Mouse (Mus musculus) neural tube, embryonic 11.5 days (tissue): ENCODE results near the gene Agpat4. TPM values are rescaled to one million over a fixed set of nuclear protein-coding genes. Genes with fewer than 3 reads are reported as not detected.
A peak's percentile ranks its signal among the peaks of the same experiment; 100 is the strongest.

Source experiments
- ATAC-seq: fragments of 200-750 bp; cut with Nextera tagmentation; 2 replicates; pipeline ENCODE4 v1.8.0; 2017; ENCODE audit warnings: moderate number of reproducible peaks, mild to moderate bottlenecking, moderate TSS enrichment, moderate library complexity; ENCODE audit not compliant: insufficient read depth, low FRiP score, low TSS enrichment
- DNase-seq: peaks from one replicate; pipeline ENCODE4 v3.0.0-alpha.2; 2015; ENCODE audit warnings: low spot score
- H3K27ac ChIP-seq: fragments of 300-500 bp; sonication (generic); 2 replicates; pipeline ENCODE4 v1.5.1; 2014; ENCODE audit warnings: low read depth, mild to moderate bottlenecking, low read length
- H3K27me3 ChIP-seq: fragments of 300-500 bp; sonication (generic); 2 replicates; pipeline ENCODE4 v1.6.1; 2014; ENCODE audit warnings: mild to moderate bottlenecking, low read length, mixed read lengths; ENCODE audit not compliant: control insufficient read depth, insufficient read depth
- H3K36me3 ChIP-seq: fragments of 300-500 bp; sonication (generic); 2 replicates; pipeline ENCODE4 v1.6.1; 2014; ENCODE audit warnings: mild to moderate bottlenecking, low read length, moderate library complexity, mixed read lengths; ENCODE audit not compliant: control insufficient read depth, insufficient read depth
- H3K4me1 ChIP-seq: fragments of 300-500 bp; sonication (generic); 2 replicates; pipeline ENCODE4 v1.6.1; 2014; ENCODE audit warnings: low read length, mixed read lengths; ENCODE audit not compliant: control insufficient read depth, insufficient read depth
- H3K4me2 ChIP-seq: fragments of 300-500 bp; sonication (generic); 2 replicates; pipeline ENCODE4 v1.6.1; 2014; ENCODE audit warnings: low read depth, mild to moderate bottlenecking, moderate library complexity
- H3K4me3 ChIP-seq: fragments of 300-500 bp; sonication (generic); 2 replicates; pipeline ENCODE4 v1.5.1; 2014; ENCODE audit warnings: low read depth, low read length
- H3K9ac ChIP-seq: fragments of 300-500 bp; sonication (generic); 2 replicates; pipeline ENCODE4 v1.6.1; 2014; ENCODE audit warnings: mild to moderate bottlenecking, low read length
- H3K9me3 ChIP-seq: fragments of 300-500 bp; sonication (generic); 2 replicates; pipeline ENCODE4 v1.6.1; 2016; ENCODE audit warnings: low read length; ENCODE audit not compliant: control insufficient read depth
- WGBS: fragments of 180-500 bp; shearing (Covaris S2); extraction: QIAGEN DNeasy Blood & Tissue Kit; methylation state at CpG from one replicate; pipeline ENCODE4 v1.1.7; 2014; 5-methylcytosine and 5-hydroxymethylcytosine counted together
- polyA plus RNA-seq: library from polyadenylated mRNA; unstranded; fragments of >200 nt; fragmentation: Nextera tagmentation; extraction: Ambion mirVana; gene quantifications from 2 replicates; pipeline ENCODE4 v1.2.1, GENCODE M21; 2014

The Agpat4 gene
- polyA plus RNA-seq, 1 experiment from 2014 or later, result 26.0 TPM

GRCm38 (mm10) chr17:12226551-12226950, 108.0 kb downstream of the Agpat4 start:
- no peaks in the 10 kb centered on the region for H3K4me1 ChIP-seq
- H3K4me2 ChIP-seq, result no peak overlapping the region
- H3K36me3 ChIP-seq, result peaks cover 7% of the 10 kb centered on the region
- no peak overlapping the region for H3K27ac ChIP-seq
- ATAC-seq (no peak), DNase-seq (peak; percentile 53)
- 58% methylated on average over 12 of the region's 12 CpGs for WGBS
- no peak overlapping the region for H3K4me3 ChIP-seq
- no peaks in the 10 kb centered on the region for H3K27me3 ChIP-seq
- H3K9ac ChIP-seq, result no peak overlapping the region
- H3K9me3 ChIP-seq, result no peaks in the 10 kb centered on the region

GRCm38 (mm10) chr17:12228001-12228400, 109.5 kb downstream of the Agpat4 start:
- H3K4me3 ChIP-seq, result no peak overlapping the region
- H3K9me3 ChIP-seq, result no peaks in the 10 kb centered on the region
- H3K4me1 ChIP-seq, result no peaks in the 10 kb centered on the region
- DNase-seq, result no peak
- H3K4me2 ChIP-seq, result no peak overlapping the region
- H3K27me3 ChIP-seq, result no peaks in the 10 kb centered on the region
- ATAC-seq, result no peak
- H3K27ac ChIP-seq, result no peak overlapping the region
- no peak overlapping the region for H3K9ac ChIP-seq
- WGBS, result 84% methylated on average over 10 of the region's 10 CpGs
- H3K36me3 ChIP-seq, result peaks cover 9% of the 10 kb centered on the region

- Histone ChIP-seq H3K4me3 (no peak overlapping the region), H3K36me3 (peaks cover 9% of the 10 kb centered on the region), H3K4me1 (no peaks in the 10 kb centered on the region), H3K9ac (no peak overlapping the region), H3K27me3 (no peaks in the 10 kb centered on the region), H3K27ac (no peak overlapping the region), H3K9me3 (no peaks in the 10 kb centered on the region), H3K4me2 (no peak overlapping the region)
- no peak for ATAC-seq
- WGBS, result 95% methylated on average over 7 of the region's 7 CpGs
- no peak for DNase-seq
Measured at GRCm38 (mm10) chr17:12228471-12228870, 110.0 kb downstream of the Agpat4 start.

- peaks cover 9% of the 10 kb centered on the region for H3K36me3 ChIP-seq
- no peak for ATAC-seq
- no peaks in the 10 kb centered on the region for H3K4me1 ChIP-seq
- WGBS, result 92% methylated on average over 9 of the region's 9 CpGs
- no peaks in the 10 kb centered on the region for H3K27me3 ChIP-seq
- DNase-seq, result no peak
- no peak overlapping the region for H3K4me2 ChIP-seq
- no peak overlapping the region for H3K27ac ChIP-seq
- no peak overlapping the region for H3K9ac ChIP-seq
- H3K9me3 ChIP-seq, result no peaks in the 10 kb centered on the region
- no peak overlapping the region for H3K4me3 ChIP-seq
Measured at GRCm38 (mm10) chr17:12229756-12230155, 111.3 kb downstream of the Agpat4 start.

GRCm38 (mm10) chr17:12230167-12230566, 111.7 kb downstream of the Agpat4 start:
- Histone ChIP-seq H3K36me3 (peaks cover 9% of the 10 kb centered on the region), H3K9ac (no peak overlapping the region), H3K9me3 (no peaks in the 10 kb centered on the region), H3K4me3 (no peak overlapping the region), H3K27me3 (no peaks in the 10 kb centered on the region), H3K4me1 (no peaks in the 10 kb centered on the region), H3K27ac (no peak overlapping the region), H3K4me2 (no peak overlapping the region)
- no peak for ATAC-seq
- WGBS, result 90% methylated on average over 6 of the region's 6 CpGs
- DNase-seq, result no peak

- no peak for ATAC-seq
- no peaks in the 10 kb centered on the region for H3K4me1 ChIP-seq
- WGBS, result 96% methylated on average over 7 of the region's 7 CpGs
Measured at GRCm38 (mm10) chr17:12231087-12231486, 112.6 kb downstream of the Agpat4 start.

GRCm38 (mm10) chr17:12232724-12233123, 114.2 kb downstream of the Agpat4 start:
- Histone ChIP-seq H3K36me3 (peaks cover 8% of the 10 kb centered on the region), H3K27ac (no peak overlapping the region), H3K4me1 (no peaks in the 10 kb centered on the region), H3K9ac (no peak overlapping the region), H3K27me3 (no peaks in the 10 kb centered on the region), H3K9me3 (no peaks in the 10 kb centered on the region), H3K4me2 (no peak overlapping the region), H3K4me3 (no peak overlapping the region)
- DNase-seq (no peak), ATAC-seq (no peak)
- 91% methylated on average over 6 of the region's 6 CpGs for WGBS

More at GRCm38 (mm10) chr17:12231087-12231486, 112.6 kb downstream of the Agpat4 start:
- no peak overlapping the region for H3K4me3 ChIP-seq
- no peaks in the 10 kb centered on the region for H3K27me3 ChIP-seq
- peaks cover 11% of the 10 kb centered on the region for H3K36me3 ChIP-seq
- no peak overlapping the region for H3K9ac ChIP-seq
- no peaks in the 10 kb centered on the region for H3K9me3 ChIP-seq
- H3K4me2 ChIP-seq, result no peak overlapping the region
- no peak overlapping the region for H3K27ac ChIP-seq
- no peak for DNase-seq

- H3K4me1 ChIP-seq, result no peaks in the 10 kb centered on the region
Measured at GRCm38 (mm10) chr17:12240701-12241100, 122.2 kb downstream of the Agpat4 start.

GRCm38 (mm10) chr17:12249783-12250504, 131.4 kb downstream of the Agpat4 start:
- H3K4me2 ChIP-seq, result no peak overlapping the region
- H3K27ac ChIP-seq, result no peak overlapping the region
- no peak overlapping the region for H3K9ac ChIP-seq
- 97% methylated on average over 19 of the region's 19 CpGs for WGBS
- DNase-seq (no peak), ATAC-seq (no peak)
- H3K4me1 ChIP-seq, result no peaks in the 10 kb centered on the region
- peaks cover 3% of the 10 kb centered on the region; the same call in 1 of the 2 replicates for H3K9me3 ChIP-seq
- no peaks in the 10 kb centered on the region for H3K27me3 ChIP-seq
- H3K4me3 ChIP-seq, result no peak overlapping the region
- H3K36me3 ChIP-seq, result peaks cover 31% of the 10 kb centered on the region

More at GRCm38 (mm10) chr17:12240701-12241100, 122.2 kb downstream of the Agpat4 start:
- ATAC-seq (no peak), DNase-seq (no peak)
- Histone ChIP-seq H3K4me2 (no peak overlapping the region), H3K4me3 (no peak overlapping the region), H3K27me3 (no peaks in the 10 kb centered on the region), H3K36me3 (peaks cover 4% of the 10 kb centered on the region; the same call in 1 of the 2 replicates), H3K9ac (no peak overlapping the region), H3K27ac (no peak overlapping the region), H3K9me3 (no peaks in the 10 kb centered on the region)
- WGBS, result 98% methylated on average over 3 of the region's 3 CpGs
